Mouse (Mus musculus): ENCODE results near the gene Ing4.

DNA sequence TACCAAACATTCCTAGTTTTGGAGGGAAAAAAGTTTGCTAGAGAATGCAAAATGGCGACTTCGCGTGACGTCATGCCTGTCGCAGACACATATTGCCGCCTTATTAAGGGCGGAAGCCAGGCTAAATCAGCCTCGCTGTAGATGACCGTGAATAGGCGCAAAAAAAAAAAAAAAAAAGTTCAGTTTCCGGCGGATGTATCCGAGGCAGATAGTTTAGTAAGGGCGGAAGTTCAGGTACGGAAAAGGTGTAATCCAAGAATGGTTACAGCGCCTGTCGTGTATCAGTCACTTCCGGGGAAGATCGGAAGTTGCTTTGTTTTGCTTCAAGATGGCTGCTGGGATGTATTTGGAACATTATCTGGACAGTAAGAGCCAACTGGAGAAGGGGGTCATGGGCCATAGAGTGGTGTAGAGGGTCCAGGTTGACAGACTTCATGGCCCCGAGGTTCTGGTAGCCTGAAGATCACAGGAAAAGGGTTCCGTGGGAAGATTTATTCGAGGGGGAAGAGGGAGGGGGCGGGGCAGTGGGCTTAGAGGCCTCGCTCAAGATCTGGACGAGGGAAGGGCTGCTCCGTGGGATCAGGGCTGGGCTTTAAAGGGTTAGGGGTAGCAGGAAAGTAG lies at the start of gene Ing4:
- TF ChIP-seq ZNF384 (IDR thresholded peaks at IDR 0.05; ENCODE audit: low read depth, low read length) (peak; percentile 100), HCFC1 (IDR thresholded peaks at IDR 0.05; ENCODE audit: borderline replicate concordance, insufficient read depth, low read length) (peak; percentile 96)

Measured in ES-E14 (cell line).